Mouse (Mus musculus) cerebellum, adult 2 months (tissue): Measurements from ENCODE around the gene Vars2.

Source experiments
- CTCF ChIP-seq: fragments of 200-500 bp; IDR thresholded peaks from 2 replicates; pipeline ENCODE4 v1.5.1; 2011; ENCODE audit warnings: low read depth, mild to moderate bottlenecking, control low read depth, low read length, moderate library complexity, borderline replicate concordance; ENCODE audit not compliant: insufficient read depth
- POLR2A ChIP-seq: fragments of 200-500 bp; IDR thresholded peaks from 2 replicates; pipeline ENCODE4 v1.6.1; 2011; ENCODE audit warnings: low read length, control low read depth, borderline replicate concordance; ENCODE audit not compliant: insufficient read depth

DNA sequence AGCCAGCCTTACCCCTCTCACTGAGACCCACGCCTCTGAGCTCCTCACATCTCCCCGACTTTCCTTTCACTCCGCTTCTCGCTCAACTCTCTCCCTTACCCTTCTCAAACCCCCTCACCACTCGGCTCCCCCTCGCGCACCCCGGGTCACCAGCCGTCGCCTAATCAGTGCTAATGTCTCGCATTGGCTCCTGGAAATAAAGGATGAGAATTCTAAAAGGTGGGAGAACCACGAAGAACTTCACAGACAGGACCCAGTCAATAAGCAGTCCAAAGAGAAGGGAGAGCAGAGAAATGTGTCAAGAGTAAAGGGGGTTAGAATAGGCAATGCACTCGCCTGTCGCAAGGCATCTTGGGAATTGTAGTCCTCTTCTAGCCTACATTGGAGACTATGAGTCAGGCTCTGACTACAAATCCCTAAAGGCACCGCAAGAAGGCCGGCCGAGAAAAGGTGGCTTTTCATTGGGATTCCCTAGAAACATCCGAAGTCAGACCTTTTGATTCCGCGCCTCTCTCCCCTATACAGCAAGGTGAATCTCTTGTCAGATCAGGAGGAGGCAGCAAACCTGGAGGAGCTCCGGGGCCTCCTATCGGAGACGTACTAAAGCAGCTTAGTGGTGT lies 6.1 kb upstream of the Vars2 start, which contains the start of gene Gtf2h4:
- TF ChIP-seq CTCF, result no peak
- peak; percentile 47; the same call in 1 of the 2 replicates for TF ChIP-seq POLR2A
